Mouse (Mus musculus) embryonic facial prominence, embryonic 11.5 days (tissue): ENCODE measurements around the gene Tep1. TPM values are rescaled to one million over a fixed set of nuclear protein-coding genes. Genes with fewer than 3 reads are reported as not detected.
A peak's percentile ranks its signal among the peaks of the same experiment; 100 is the strongest.

Experiments used
- ATAC-seq: fragments of 200-750 bp; cut with Nextera tagmentation; replicated peaks from 2 replicates; pipeline ENCODE4 v1.8.0; 2017; ENCODE audit warnings: low read depth; ENCODE audit not compliant: insufficient number of reproducible peaks, low FRiP score, low TSS enrichment
- DNase-seq: peaks from one replicate; pipeline ENCODE4 v3.0.0-alpha.2; 2015; ENCODE audit warnings: low spot score
- H3K27ac ChIP-seq: fragments of 300-500 bp; sonication (generic); replicated peaks from 2 replicates; pipeline ENCODE4 v1.5.1; 2014; ENCODE audit warnings: mild to moderate bottlenecking, low read depth, low read length, control low read depth
- H3K27me3 ChIP-seq: fragments of 300-500 bp; sonication (generic); 2 replicates; pipeline ENCODE4 v1.6.1; 2014; ENCODE audit warnings: mild to moderate bottlenecking, low read length, moderate library complexity, mixed read lengths; ENCODE audit not compliant: control insufficient read depth, insufficient read depth
- H3K36me3 ChIP-seq: fragments of 300-500 bp; sonication (generic); replicated peaks from 2 replicates; pipeline ENCODE4 v1.6.1; 2014; ENCODE audit warnings: low read depth, mild to moderate bottlenecking, low read length, moderate library complexity, mixed read lengths; ENCODE audit not compliant: control insufficient read depth, insufficient read depth
- H3K4me1 ChIP-seq: fragments of 300-500 bp; sonication (generic); 2 replicates; pipeline ENCODE4 v1.6.1; 2014; ENCODE audit warnings: low read length, mixed read lengths; ENCODE audit not compliant: control insufficient read depth, insufficient read depth
- H3K4me2 ChIP-seq: fragments of 300-500 bp; sonication (generic); 2 replicates; pipeline ENCODE4 v1.6.1; 2014; ENCODE audit warnings: low read depth, mild to moderate bottlenecking, control low read depth, low read length, moderate library complexity
- H3K4me3 ChIP-seq: fragments of 300-500 bp; sonication (generic); 2 replicates; pipeline ENCODE4 v1.5.1; 2014; ENCODE audit warnings: low read depth, low read length, control low read depth
- H3K9ac ChIP-seq: fragments of 300-500 bp; sonication (generic); replicated peaks from 2 replicates; pipeline ENCODE4 v1.6.1; 2014; ENCODE audit warnings: mild to moderate bottlenecking, control low read depth, low read length
- H3K9me3 ChIP-seq: fragments of 300-500 bp; sonication (generic); replicated peaks from 2 replicates; pipeline ENCODE4 v1.6.1; 2016; ENCODE audit warnings: mild to moderate bottlenecking, low read length, inconsistent platforms, mixed read lengths; ENCODE audit not compliant: control insufficient read depth
- WGBS: fragments of 180-500 bp; shearing (Covaris S2); extraction: QIAGEN DNeasy Blood & Tissue Kit; methylation state at CpG from one replicate; pipeline ENCODE4 v1.1.7; 2014; 5-methylcytosine and 5-hydroxymethylcytosine counted together
- polyA plus RNA-seq: library from polyadenylated mRNA; unstranded; fragments of >200 nt; fragmentation: Nextera tagmentation; extraction: Ambion mirVana; gene quantifications from 2 replicates; pipeline ENCODE4 v1.2.1, GENCODE M21; 2014

Gene Tep1
- polyA plus RNA-seq, 1 experiment from 2014 or later, result 5.3 TPM

GRCm38 (mm10) chr14:50798512-50798911, 71.8 kb downstream of the Tep1 start:
- H3K9me3 ChIP-seq, result no peaks in the 10 kb centered on the region
- H3K36me3 ChIP-seq, result no peaks in the 10 kb centered on the region
- H3K4me2 ChIP-seq, result no peak overlapping the region
- WGBS, result 46% methylated on average over 2 of the region's 2 CpGs
- H3K4me1 ChIP-seq, result no peaks in the 10 kb centered on the region
- DNase-seq (peak; percentile 24), ATAC-seq (no peak)
- H3K27ac ChIP-seq, result no peak overlapping the region
- H3K4me3 ChIP-seq, result no peak overlapping the region
- no peak overlapping the region for H3K9ac ChIP-seq
- H3K27me3 ChIP-seq, result no peaks in the 10 kb centered on the region

- H3K4me3 ChIP-seq, result no peak overlapping the region
- no peaks in the 10 kb centered on the region for H3K27me3 ChIP-seq
- no peaks in the 10 kb centered on the region for H3K4me1 ChIP-seq
- no peak overlapping the region for H3K4me2 ChIP-seq
- H3K36me3 ChIP-seq, result no peaks in the 10 kb centered on the region
- ATAC-seq (no peak), DNase-seq (no peak)
- no peak overlapping the region for H3K27ac ChIP-seq
- no peaks in the 10 kb centered on the region for H3K9me3 ChIP-seq
- WGBS, result 81% methylated on average over 1 of the region's 1 CpGs
- H3K9ac ChIP-seq, result no peak overlapping the region
Observed at GRCm38 (mm10) chr14:50796464-50796863, 73.9 kb downstream of the Tep1 start.

- Histone ChIP-seq H3K4me3 (no peak overlapping the region), H3K4me1 (no peaks in the 10 kb centered on the region), H3K36me3 (no peaks in the 10 kb centered on the region), H3K4me2 (no peak overlapping the region), H3K9me3 (no peaks in the 10 kb centered on the region), H3K27me3 (no peaks in the 10 kb centered on the region), H3K27ac (no peak overlapping the region), H3K9ac (no peak overlapping the region)
- DNase-seq (no peak), ATAC-seq (no peak)
- 88% methylated on average over 4 of the region's 4 CpGs for WGBS
Observed at GRCm38 (mm10) chr14:50795965-50796364, 74.4 kb downstream of the Tep1 start.

GRCm38 (mm10) chr14:50795261-50795935, 75.0 kb downstream of the Tep1 start:
- no peak overlapping the region for H3K9ac ChIP-seq
- H3K4me1 ChIP-seq, result no peaks in the 10 kb centered on the region
- no peaks in the 10 kb centered on the region for H3K36me3 ChIP-seq
- H3K27me3 ChIP-seq, result no peaks in the 10 kb centered on the region
- H3K4me3 ChIP-seq, result no peak overlapping the region
- no peak for ATAC-seq
- no peak overlapping the region for H3K27ac ChIP-seq
- no peak overlapping the region for H3K4me2 ChIP-seq
- 92% methylated on average over 24 of the region's 24 CpGs for WGBS
- DNase-seq, result no peak
- no peaks in the 10 kb centered on the region for H3K9me3 ChIP-seq

- ATAC-seq (no peak), DNase-seq (peak; percentile 52)
- Histone ChIP-seq H3K4me3 (no peak overlapping the region), H3K9ac (no peak overlapping the region), H3K4me2 (no peak overlapping the region), H3K36me3 (no peaks in the 10 kb centered on the region), H3K27me3 (no peaks in the 10 kb centered on the region), H3K27ac (no peak overlapping the region), H3K4me1 (no peaks in the 10 kb centered on the region), H3K9me3 (no peaks in the 10 kb centered on the region)
- WGBS, result 10% methylated on average over 2 of the region's 2 CpGs
Observed at GRCm38 (mm10) chr14:50788157-50788556, 82.2 kb downstream of the Tep1 start.

GRCm38 (mm10) chr14:50785251-50785637, 85.1 kb downstream of the Tep1 start, which contains the start of gene Ttc5:
Gene Ttc5 (minus strand): TSS chr14:50785519.
- H3K27me3 ChIP-seq, result no peaks in the 10 kb centered on the region
- peak; percentile 92 for DNase-seq
- H3K27ac ChIP-seq, result 0 out of 2 replicates have a peak within 1 kb of the TSS, but pooled peaks have one; percentile 11
- no peaks in the 10 kb centered on the region for H3K9me3 ChIP-seq
- WGBS, result 1% methylated on average over 21 of the region's 21 CpGs
- H3K4me1 ChIP-seq, result no peaks in the 10 kb centered on the region
- peak within 1 kb of the TSS; percentile 83 for H3K4me3 ChIP-seq
- H3K4me2 ChIP-seq, result peak within 1 kb of the TSS; percentile 19
- H3K9ac ChIP-seq, result peak within 1 kb of the TSS; percentile 84
- H3K36me3 ChIP-seq, result peaks cover 3% of the 10 kb centered on the region; the same call in 1 of the 2 replicates
- ATAC-seq, result peak; percentile 80

GRCm38 (mm10) chr14:50784391-50785250, 85.7 kb downstream of the Tep1 start:
- no peaks in the 10 kb centered on the region for H3K9me3 ChIP-seq
- WGBS, result 27% methylated on average over 16 of the region's 16 CpGs
- H3K4me3 ChIP-seq, result peak overlapping the region; percentile 83
- no peaks in the 10 kb centered on the region for H3K27me3 ChIP-seq
- DNase-seq (peak; percentile 18), ATAC-seq (no peak)
- H3K4me1 ChIP-seq, result no peaks in the 10 kb centered on the region
- peaks cover 3% of the 10 kb centered on the region; the same call in 1 of the 2 replicates for H3K36me3 ChIP-seq
- peak overlapping the region; percentile 84 for H3K9ac ChIP-seq
- 0 out of 2 replicates have a peak overlapping the region, but pooled peaks have one; percentile 11 for H3K27ac ChIP-seq
- H3K4me2 ChIP-seq, result peak overlapping the region; percentile 19

- peaks cover 5% of the 10 kb centered on the region; the same call in 1 of the 2 replicates for H3K36me3 ChIP-seq
Observed at GRCm38 (mm10) chr14:50782166-50782565, 88.2 kb downstream of the Tep1 start.

More at GRCm38 (mm10) chr14:50782166-50782565, 88.2 kb downstream of the Tep1 start:
- no peaks in the 10 kb centered on the region for H3K9me3 ChIP-seq
- H3K4me1 ChIP-seq, result no peaks in the 10 kb centered on the region
- no peak for DNase-seq
- H3K4me3 ChIP-seq, result no peak overlapping the region
- no peak overlapping the region for H3K4me2 ChIP-seq
- 95% methylated on average over 3 of the region's 3 CpGs for WGBS
- ATAC-seq, result no peak
- no peak overlapping the region for H3K27ac ChIP-seq
- no peaks in the 10 kb centered on the region for H3K27me3 ChIP-seq
- H3K9ac ChIP-seq, result no peak overlapping the region
